8 mouse cellular contexts compared by ENCODE assay signal in the genomic region with DNA sequence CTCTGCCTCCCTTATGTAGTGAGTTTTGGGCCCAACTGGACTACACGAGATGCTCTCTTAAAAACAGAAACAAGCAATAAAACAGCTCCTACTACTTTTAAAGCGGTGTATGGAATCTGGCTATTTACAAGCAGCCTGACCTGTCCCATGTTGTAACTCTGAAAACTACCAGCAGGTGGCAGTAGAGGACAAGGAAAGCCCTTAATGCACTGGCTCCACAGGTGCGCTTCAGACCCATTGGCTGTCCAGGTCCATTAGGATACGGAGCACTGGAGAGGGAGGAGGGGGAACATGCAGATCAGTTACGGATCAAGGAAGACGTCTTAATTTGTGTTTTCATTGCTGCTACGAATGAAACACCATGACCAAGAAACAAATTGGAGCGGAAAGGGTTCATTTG. TPM values are rescaled to one million over a fixed set of nuclear protein-coding genes. Genes with fewer than 3 reads are reported as not detected.
DNase-seq lines count a peak whose midpoint lies in the region; ATAC-seq and TF ChIP-seq lines count a peak whose summit lies in the region.

No protein-coding gene starts in this region.

- H3K27me3 ChIP-seq in hindbrain, embryonic 12.5 days, result peaks cover 5% of the 10 kb centered on the region; the same call in 1 of the 2 replicates

- ATAC-seq in hindbrain, embryonic 12.5 days (ENCODE audit: low FRiP score), result peak; percentile 53
- ATAC-seq in megakaryocyte progenitor cell, adult 5-6 weeks (replicated peaks; ENCODE audit: poor library complexity), result peak; percentile 81

- peak; percentile 89 for TF ChIP-seq CTCF in bone marrow, adult 2 months (IDR thresholded peaks at IDR 0.05; ENCODE audit: control insufficient read depth, insufficient read depth, low read length)
- peak; percentile 80 for TF ChIP-seq CTCF in embryonic fibroblast, embryonic 13.5 days (IDR thresholded peaks at IDR 0.05; ENCODE audit: borderline replicate concordance, insufficient read depth, low read length)

- DNase-seq in ES-CJ7 (ENCODE audit: low read depth, low spot score), result peak; percentile 93
- peak; percentile 78 to 97 for DNase-seq in layer of hippocampus, postnatal 25 days (ENCODE audit: extremely low spot score in 1 of 2, low spot score in 1 of 2)
- DNase-seq in right cerebral cortex, postnatal 10 days (ENCODE audit: low spot score in 2 of 2), result peak; percentile 87 to 91
- DNase-seq in urinary bladder, postnatal 14 days (ENCODE audit: low spot score), result peak; percentile 86

- no peak overlapping the region for H3K4me3 ChIP-seq in bone marrow, adult 2 months (replicated peaks; ENCODE audit: control insufficient read depth, low read depth, low read length)
- no peak overlapping the region for H3K4me3 ChIP-seq in embryonic fibroblast, embryonic 13.5 days (ENCODE audit: insufficient read depth, low read length)
- H3K4me3 ChIP-seq in hindbrain, embryonic 12.5 days, result no peak overlapping the region

- 18% methylated on average over 8 of the region's 8 CpGs for WGBS in bone marrow, adult 2 months
- 14% methylated on average over 8 of the region's 8 CpGs for WGBS in hindbrain, embryonic 12.5 days

- H3K9me3 ChIP-seq in hindbrain, embryonic 12.5 days (replicated peaks), result no peaks in the 10 kb centered on the region

- H3K4me1 ChIP-seq in bone marrow, adult 2 months (ENCODE audit: control insufficient read depth, insufficient read depth, low read length), result no peaks in the 10 kb centered on the region
- no peaks in the 10 kb centered on the region for H3K4me1 ChIP-seq in embryonic fibroblast, embryonic 13.5 days (ENCODE audit: control insufficient read depth, insufficient read depth, low read length)
- H3K4me1 ChIP-seq in hindbrain, embryonic 12.5 days, result peaks cover 4% of the 10 kb centered on the region; the same call in 1 of the 2 replicates

- H3K9ac ChIP-seq in hindbrain, embryonic 12.5 days, result no peak overlapping the region

- no peak overlapping the region for H3K4me2 ChIP-seq in hindbrain, embryonic 12.5 days (replicated peaks)

- no peak overlapping the region for H3K27ac ChIP-seq in bone marrow, adult 2 months (ENCODE audit: control insufficient read depth, insufficient read depth, low read depth, low read length, poor library complexity)
- no peak overlapping the region for H3K27ac ChIP-seq in embryonic fibroblast, embryonic 13.5 days (ENCODE audit: insufficient read depth, low read length)
- H3K27ac ChIP-seq in hindbrain, embryonic 12.5 days, result no peak overlapping the region

- H3K36me3 ChIP-seq in hindbrain, embryonic 12.5 days, result no peaks in the 10 kb centered on the region

- TF ChIP-seq POLR2A in bone marrow, adult 2 months (IDR thresholded peaks at IDR 0.05; ENCODE audit: borderline replicate concordance, control insufficient read depth, low read depth, low read length), result no peak
- no peak for TF ChIP-seq POLR2A in embryonic fibroblast, embryonic 13.5 days (IDR thresholded peaks at IDR 0.05; ENCODE audit: low read depth, low read length)

RNA-seq across cellular contexts. Expression of a gene that starts 19.8 kb away (rescaled TPM):
- polyA plus RNA-seq in bone marrow, adult 2 months (2011; ENCODE audit: insufficient read depth, insufficient read length, low replicate concordance, missing spikeins), result 1.1 and 5.1 TPM in 2 replicates
- 5.9 and 6.1 TPM in 2 replicates for polyA plus RNA-seq in embryonic fibroblast, embryonic 13.5 days (2011; ENCODE audit: insufficient read length, low read depth, missing spikeins)
- 12.2 and 13.7 TPM in 2 replicates for polyA plus RNA-seq in hindbrain, embryonic 12.5 days (2016; fragmentation: Nextera tagmentation; extraction: Ambion mirVana)
- total RNA-seq in layer of hippocampus, postnatal 25 days (2021), result 10 to 100 TPM; 17.1 to 17.7 TPM
- 7.8 and 10.9 TPM in 2 replicates for total RNA-seq in megakaryocyte progenitor cell, adult 5-6 weeks (2015)
- 2.6 TPM in 2 replicates for total RNA-seq in megakaryocyte progenitor cell, adult 5-6 weeks (2017)

RNA-seq across cellular contexts. Expression of a gene that starts 19.9 kb away (rescaled TPM):
- 20.1 and 59.2 TPM in 2 replicates for polyA plus RNA-seq in bone marrow, adult 2 months (2011; ENCODE audit: insufficient read depth, insufficient read length, low replicate concordance, missing spikeins)
- polyA plus RNA-seq in embryonic fibroblast, embryonic 13.5 days (2011; ENCODE audit: insufficient read length, low read depth, missing spikeins), result 45.4 and 53.9 TPM in 2 replicates
- 77.2 and 83.6 TPM in 2 replicates for polyA plus RNA-seq in hindbrain, embryonic 12.5 days (2016; fragmentation: Nextera tagmentation; extraction: Ambion mirVana)
- total RNA-seq in layer of hippocampus, postnatal 25 days (2021), result 10 to 100 TPM; 68.7 to 71.0 TPM
- total RNA-seq in megakaryocyte progenitor cell, adult 5-6 weeks (2015), result 68.8 and 70.7 TPM in 2 replicates
- 68.9 and 69.7 TPM in 2 replicates for total RNA-seq in megakaryocyte progenitor cell, adult 5-6 weeks (2017)

RNA-seq across cellular contexts. Expression of a gene that starts 20.1 kb away (rescaled TPM):
- polyA plus RNA-seq in bone marrow, adult 2 months (2011; ENCODE audit: insufficient read depth, insufficient read length, low replicate concordance, missing spikeins), result 18.3 and 20.2 TPM in 2 replicates
- 45.6 and 46.6 TPM in 2 replicates for polyA plus RNA-seq in embryonic fibroblast, embryonic 13.5 days (2011; ENCODE audit: insufficient read length, low read depth, missing spikeins)
- 21.7 and 22.8 TPM in 2 replicates for polyA plus RNA-seq in hindbrain, embryonic 12.5 days (2016; fragmentation: Nextera tagmentation; extraction: Ambion mirVana)
- total RNA-seq in layer of hippocampus, postnatal 25 days (2021), result 10 to 100 TPM; 26.9 to 32.7 TPM
- total RNA-seq in megakaryocyte progenitor cell, adult 5-6 weeks (2015), result 53.3 and 58.6 TPM in 2 replicates
- total RNA-seq in megakaryocyte progenitor cell, adult 5-6 weeks (2017), result 34.5 and 42.4 TPM in 2 replicates

RNA-seq across cellular contexts. Expression of a gene that starts 31.3 kb away (rescaled TPM):
- polyA plus RNA-seq in bone marrow, adult 2 months (2011; ENCODE audit: insufficient read depth, insufficient read length, low replicate concordance, missing spikeins), result not detected in 2 replicates
- polyA plus RNA-seq in embryonic fibroblast, embryonic 13.5 days (2011; ENCODE audit: insufficient read length, low read depth, missing spikeins), result 0.65 TPM in 1 of 2 replicates, not detected in the other
- polyA plus RNA-seq in hindbrain, embryonic 12.5 days (2016; fragmentation: Nextera tagmentation; extraction: Ambion mirVana), result 1.0 and 1.2 TPM in 2 replicates
- 10 to 100 TPM; 38.0 to 38.6 TPM for total RNA-seq in layer of hippocampus, postnatal 25 days (2021)
- total RNA-seq in megakaryocyte progenitor cell, adult 5-6 weeks (2015), result 2.4 and 2.7 TPM in 2 replicates
- total RNA-seq in megakaryocyte progenitor cell, adult 5-6 weeks (2017), result 0.42 and 1.0 TPM in 2 replicates

RNA-seq across cellular contexts. Expression of a gene that starts 43.4 kb away (rescaled TPM):
- 4.1 and 10.8 TPM in 2 replicates for polyA plus RNA-seq in bone marrow, adult 2 months (2011; ENCODE audit: insufficient read depth, insufficient read length, low replicate concordance, missing spikeins)
- 50.8 and 80.9 TPM in 2 replicates for polyA plus RNA-seq in embryonic fibroblast, embryonic 13.5 days (2011; ENCODE audit: insufficient read length, low read depth, missing spikeins)
- polyA plus RNA-seq in hindbrain, embryonic 12.5 days (2016; fragmentation: Nextera tagmentation; extraction: Ambion mirVana), result 19.1 and 20.6 TPM in 2 replicates
- total RNA-seq in layer of hippocampus, postnatal 25 days (2021), result 100 to 1,000 TPM in 1 of 2 experiments, 10 to 100 TPM in 1; 78.3 to 102 TPM
- total RNA-seq in megakaryocyte progenitor cell, adult 5-6 weeks (2015), result 23.3 and 27.9 TPM in 2 replicates
- 0.33 and 1.4 TPM in 2 replicates for total RNA-seq in megakaryocyte progenitor cell, adult 5-6 weeks (2017)
